Mouse (Mus musculus) colon, adult 2 months (tissue): ENCODE measurements around the gene Cdk13. TPM values are rescaled to one million over a fixed set of nuclear protein-coding genes. Genes with fewer than 3 reads are reported as not detected.

Source experiments
- polyA plus RNA-seq: library from polyadenylated mRNA; depleted of rRNA; stranded (reverse); fragments of >200 nt; gene quantifications from 2 replicates; pipeline ENCODE4 v1.2.3, GENCODE M21; 2012; rRNA removed

The Cdk13 gene
- polyA plus RNA-seq = 46.0 and 51.1 TPM in 2 replicates

DNA sequence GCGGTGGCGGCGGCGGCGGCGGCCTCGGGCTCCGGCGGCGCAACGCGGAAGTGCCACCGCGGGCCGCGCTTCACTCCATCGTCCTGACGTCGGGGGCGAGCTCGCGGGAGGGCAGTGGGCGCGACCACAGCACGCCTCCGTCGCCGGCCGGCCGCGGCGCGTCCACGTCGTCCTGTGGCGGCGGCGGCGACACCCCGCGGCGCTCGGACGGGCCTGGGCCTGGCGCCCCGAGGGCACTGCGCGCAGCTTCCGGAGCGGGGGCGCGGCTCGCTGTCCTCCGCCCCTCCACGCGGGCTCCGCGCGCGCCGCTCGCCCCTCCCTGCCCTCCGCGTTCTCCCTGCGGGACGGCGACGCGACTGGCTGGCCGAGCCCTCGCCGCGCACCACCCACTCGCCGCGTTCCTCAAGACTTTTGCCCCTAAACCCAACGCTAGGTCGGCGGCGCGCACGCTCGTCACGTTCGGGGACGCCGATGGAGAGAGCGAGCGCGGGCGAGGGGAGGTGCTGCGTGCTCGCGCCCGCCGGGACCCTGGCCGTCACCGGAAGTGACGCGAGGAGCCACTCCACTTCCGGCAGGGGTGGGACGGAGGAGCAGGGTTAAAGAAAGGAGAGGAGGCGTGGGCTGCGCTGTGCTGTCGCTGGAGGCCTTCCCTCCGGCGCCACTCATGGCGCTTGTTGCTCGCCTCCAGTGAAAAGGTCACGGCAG, at the start of gene Cdk13:
Cdk13 (minus strand) TSS at position 189 of the 705 bp plus-strand sequence.

GRCm38 (mm10) chr13:17694911-17695699, 109.8 kb downstream of the Cdk13 start, which contains the start of the genes Mplkip and Sugct:
Gene Mplkip, plus strand, starts transcription at chr13:17695192.
Gene Sugct, minus strand, starts transcription at chr13:17695553.

Other genes with a start within 250 kb of the Cdk13 start
- gene Mplkip, start 109.9 kb downstream of the Cdk13 start, polyA plus RNA-seq = 10.6 and 15.6 TPM in 2 replicates
- gene Sugct, start 109.5 kb downstream of the Cdk13 start, polyA plus RNA-seq = 0.83 and 0.86 TPM in 2 replicates
- gene Rala, start 139.1 kb upstream of the Cdk13 start, polyA plus RNA-seq = 12.6 and 14.6 TPM in 2 replicates
- gene Yae1d1, start 188.3 kb upstream of the Cdk13 start, polyA plus RNA-seq = 3.0 and 5.1 TPM in 2 replicates